Mouse (Mus musculus) kidney, adult 2 months (tissue): Measurements from ENCODE around the gene Riiad1. TPM values are rescaled to one million over a fixed set of nuclear protein-coding genes. Genes with fewer than 3 reads are reported as not detected.
A peak's percentile ranks its signal among the peaks of the same experiment; 100 is the strongest.

Experiments used
- DNase-seq: peaks from one replicate; pipeline ENCODE4 v3.0.0; 2021
- H3K27ac ChIP-seq: fragments of 200-500 bp; 2 replicates; pipeline ENCODE4 v1.5.1; 2012; ENCODE audit warnings: low read depth, low read length, control low read depth, inconsistent platforms; ENCODE audit not compliant: insufficient read depth
- H3K27me3 ChIP-seq: fragments of 200-500 bp; replicated peaks from 2 replicates; pipeline ENCODE4 v1.6.1; 2012; ENCODE audit warnings: mild to moderate bottlenecking, moderate library complexity, low read length, inconsistent platforms; ENCODE audit not compliant: control insufficient read depth, insufficient read depth
- H3K36me3 ChIP-seq: fragments of 200-500 bp; 2 replicates; pipeline ENCODE4 v1.6.1; 2012; ENCODE audit warnings: mild to moderate bottlenecking, moderate library complexity, low read length, inconsistent platforms; ENCODE audit not compliant: control insufficient read depth, insufficient read depth
- H3K4me1 ChIP-seq: fragments of 200-500 bp; 2 replicates; pipeline ENCODE4 v1.6.1; 2011; ENCODE audit warnings: low read length; ENCODE audit not compliant: control insufficient read depth, insufficient read depth
- H3K4me3 ChIP-seq: fragments of 200-500 bp; 2 replicates; pipeline ENCODE4 v1.5.1; 2011; ENCODE audit warnings: mild to moderate bottlenecking, low read depth, low read length, control low read depth; ENCODE audit not compliant: insufficient read depth
- CTCF ChIP-seq: fragments of 200-500 bp; conservative IDR thresholded peaks from 2 replicates; pipeline ENCODE4 v1.5.1; 2011; ENCODE audit warnings: low read depth, mild to moderate bottlenecking, control low read depth, low read length, moderate library complexity, mixed read lengths; ENCODE audit not compliant: insufficient read depth, insufficient read length
- POLR2A ChIP-seq: fragments of 200-500 bp; IDR thresholded peaks from one replicate; pipeline ENCODE4 v1.6.1; 2011; ENCODE audit warnings: low read depth, low read length, control low read depth
- WGBS: fragments of 180-500 bp; shearing (Covaris S2); methylation state at CpG from one replicate; pipeline ENCODE4 v1.1.7; 2018; 5-methylcytosine and 5-hydroxymethylcytosine counted together
- polyA plus RNA-seq: library from polyadenylated mRNA; depleted of rRNA; stranded (reverse); fragments of >200 nt; gene quantifications from 2 replicates; pipeline ENCODE4 v1.2.3, GENCODE M21; 2012

Riiad1 gene
- polyA plus RNA-seq, 1 experiment = 0.47 TPM

- DNase-seq = peak; percentile 48
Observed at GRCm38 (mm10) chr3:94476301-94477035, 3.7 kb downstream of the Riiad1 start.

GRCm38 (mm10) chr3:94473567-94474232 is 6.4 kb downstream of the Riiad1 start:
- H3K4me3 ChIP-seq = no peak overlapping the region
- no peaks in the 10 kb centered on the region for H3K36me3 ChIP-seq
- TF ChIP-seq POLR2A (no peak), CTCF (no peak)
- no peak for DNase-seq
- 77% methylated on average over 5 of the region's 5 CpGs for WGBS
- H3K27ac ChIP-seq = no peak overlapping the region
- H3K27me3 ChIP-seq = 0 out of 2 replicates have a peak, but pooled peaks cover 1% of the 10 kb centered on the region
- H3K4me1 ChIP-seq = no peaks in the 10 kb centered on the region

More at GRCm38 (mm10) chr3:94476301-94477035, 3.7 kb downstream of the Riiad1 start:
- 53% methylated on average over 8 of the region's 8 CpGs for WGBS
- H3K4me1 ChIP-seq = no peaks in the 10 kb centered on the region
- no peaks in the 10 kb centered on the region for H3K36me3 ChIP-seq
- no peak overlapping the region for H3K4me3 ChIP-seq
- H3K27me3 ChIP-seq = 0 out of 2 replicates have a peak, but pooled peaks cover 1% of the 10 kb centered on the region
- no peak for TF ChIP-seq CTCF
- no peak for TF ChIP-seq POLR2A
- H3K27ac ChIP-seq = no peak overlapping the region; the same call in 1 of the 2 replicates

GRCm38 (mm10) chr3:94473115-94473505 is 7.0 kb downstream of the Riiad1 start:
- no peaks in the 10 kb centered on the region for H3K4me1 ChIP-seq
- no peak overlapping the region for H3K4me3 ChIP-seq
- 0 out of 2 replicates have a peak, but pooled peaks cover 1% of the 10 kb centered on the region for H3K27me3 ChIP-seq
- TF ChIP-seq POLR2A (no peak), CTCF (no peak)
- no peak overlapping the region for H3K27ac ChIP-seq
- DNase-seq = no peak
- 55% methylated on average over 10 of the region's 10 CpGs for WGBS
- no peaks in the 10 kb centered on the region for H3K36me3 ChIP-seq

- no peak overlapping the region for H3K27ac ChIP-seq
- H3K4me1 ChIP-seq = no peaks in the 10 kb centered on the region
- H3K36me3 ChIP-seq = no peaks in the 10 kb centered on the region
- H3K4me3 ChIP-seq = no peak overlapping the region
- DNase-seq = peak; percentile 32
- TF ChIP-seq POLR2A = no peak
- no peak for TF ChIP-seq CTCF
- 0 out of 2 replicates have a peak, but pooled peaks cover 1% of the 10 kb centered on the region for H3K27me3 ChIP-seq
- 19% methylated on average over 28 of the region's 28 CpGs for WGBS
Observed at GRCm38 (mm10) chr3:94472447-94473114, 7.6 kb downstream of the Riiad1 start.

GRCm38 (mm10) chr3:94468931-94469330 is 11.2 kb downstream of the Riiad1 start:
- H3K4me1 ChIP-seq = no peaks in the 10 kb centered on the region
- 0 out of 2 replicates have a peak, but pooled peaks cover 1% of the 10 kb centered on the region for H3K27me3 ChIP-seq
- H3K36me3 ChIP-seq = no peaks in the 10 kb centered on the region
- WGBS = 48% methylated on average over 3 of the region's 3 CpGs
- DNase-seq = no peak
- no peak overlapping the region for H3K27ac ChIP-seq
- no peak overlapping the region for H3K4me3 ChIP-seq
- TF ChIP-seq POLR2A (no peak), CTCF (no peak)

GRCm38 (mm10) chr3:94465632-94466430 is 14.3 kb downstream of the Riiad1 start:
- H3K36me3 ChIP-seq = no peaks in the 10 kb centered on the region
- no peaks in the 10 kb centered on the region for H3K4me1 ChIP-seq
- DNase-seq = no peak
- no peak for TF ChIP-seq CTCF
- no peak for TF ChIP-seq POLR2A
- no peak overlapping the region for H3K4me3 ChIP-seq
- H3K27ac ChIP-seq = no peak overlapping the region
- WGBS = 83% methylated on average over 13 of the region's 13 CpGs
- H3K27me3 ChIP-seq = no peaks in the 10 kb centered on the region
